Mouse (Mus musculus) hindbrain, embryonic 12.5 days (tissue): Measurements from ENCODE around the gene Asl. TPM values are rescaled to one million over a fixed set of nuclear protein-coding genes. Genes with fewer than 3 reads are reported as not detected.
A peak's percentile ranks its signal among the peaks of the same experiment; 100 is the strongest.

Experiments used
- ATAC-seq: fragments of 200-750 bp; cut with Nextera tagmentation; 2 replicates; pipeline ENCODE4 v1.8.0; 2017; ENCODE audit warnings: moderate TSS enrichment; ENCODE audit not compliant: low FRiP score
- H3K27ac ChIP-seq: fragments of 300-500 bp; sonication (generic); 2 replicates; pipeline ENCODE4 v1.5.1; 2016; ENCODE audit warnings: mild to moderate bottlenecking
- H3K27me3 ChIP-seq: fragments of 300-500 bp; sonication (generic); 2 replicates; pipeline ENCODE4 v1.6.1; 2016; ENCODE audit warnings: mild to moderate bottlenecking
- H3K36me3 ChIP-seq: fragments of 300-500 bp; sonication (generic); 2 replicates; pipeline ENCODE4 v1.6.1; 2016; ENCODE audit warnings: mild to moderate bottlenecking
- H3K4me1 ChIP-seq: fragments of 300-500 bp; sonication (generic); 2 replicates; pipeline ENCODE4 v1.6.1; 2016
- H3K4me2 ChIP-seq: fragments of 300-500 bp; sonication (generic); replicated peaks from 2 replicates; pipeline ENCODE4 v1.6.1; 2016; ENCODE audit warnings: mild to moderate bottlenecking
- H3K4me3 ChIP-seq: fragments of 300-500 bp; sonication (generic); 2 replicates; pipeline ENCODE4 v1.5.1; 2016; ENCODE audit warnings: mild to moderate bottlenecking
- H3K9ac ChIP-seq: fragments of 300-500 bp; sonication (generic); 2 replicates; pipeline ENCODE4 v1.6.1; 2016; ENCODE audit warnings: mild to moderate bottlenecking, moderate library complexity
- H3K9me3 ChIP-seq: fragments of 300-500 bp; sonication (generic); replicated peaks from 2 replicates; pipeline ENCODE4 v1.6.1; 2016; ENCODE audit warnings: mild to moderate bottlenecking
- WGBS: fragments of 180-500 bp; shearing (Covaris S2); methylation state at CpG from one replicate; pipeline ENCODE4 v1.1.7; 2016; 5-methylcytosine and 5-hydroxymethylcytosine counted together
- polyA plus RNA-seq: library from polyadenylated mRNA; unstranded; fragments of >200 nt; fragmentation: Nextera tagmentation; extraction: Ambion mirVana; gene quantifications from 2 replicates; pipeline ENCODE4 v1.2.1, GENCODE M21; 2016

Gene Asl
- polyA plus RNA-seq, 1 experiment from 2014 or later, result 34.7 TPM

DNA sequence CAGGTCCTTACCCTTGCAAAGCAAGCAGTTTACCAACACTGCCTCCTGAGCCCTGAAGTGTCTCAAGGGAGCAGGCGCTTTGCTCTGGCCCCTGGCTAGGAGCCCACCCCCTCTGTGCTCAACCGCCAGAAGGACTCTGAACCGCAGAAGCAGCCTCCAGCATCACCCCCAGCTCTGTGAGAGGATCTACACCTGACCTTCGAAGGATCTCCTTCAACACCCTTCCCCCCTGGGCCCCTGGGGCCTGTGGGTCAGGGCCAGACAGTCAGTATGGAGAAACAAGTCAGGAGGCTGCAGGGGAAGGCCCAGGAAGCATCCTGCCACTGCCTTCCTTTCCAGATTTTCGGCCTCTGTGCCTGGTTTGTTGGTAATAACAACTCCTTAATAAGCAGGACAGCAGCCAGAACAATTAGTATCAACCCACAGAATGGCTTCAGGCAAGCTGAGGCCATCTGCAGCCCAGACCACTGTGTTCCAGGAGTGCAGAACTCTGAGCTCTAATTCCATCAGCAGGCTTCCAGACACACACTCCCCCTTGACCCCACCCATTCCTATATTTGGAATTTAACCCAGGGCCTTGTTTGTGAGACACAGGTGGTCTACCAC lies 7.6 kb downstream of the Asl start:
- no peak overlapping the region for H3K4me3 ChIP-seq
- ATAC-seq, result no peak
- H3K36me3 ChIP-seq, result no peaks in the 10 kb centered on the region
- 66% methylated on average over 5 of the region's 5 CpGs for WGBS
- H3K9me3 ChIP-seq, result no peaks in the 10 kb centered on the region
- H3K4me2 ChIP-seq, result no peak overlapping the region
- H3K27ac ChIP-seq, result no peak overlapping the region
- no peak overlapping the region; the same call in 1 of the 2 replicates for H3K9ac ChIP-seq
- H3K4me1 ChIP-seq, result peaks cover 14% of the 10 kb centered on the region; the same call in 1 of the 2 replicates
- no peaks in the 10 kb centered on the region for H3K27me3 ChIP-seq

DNA sequence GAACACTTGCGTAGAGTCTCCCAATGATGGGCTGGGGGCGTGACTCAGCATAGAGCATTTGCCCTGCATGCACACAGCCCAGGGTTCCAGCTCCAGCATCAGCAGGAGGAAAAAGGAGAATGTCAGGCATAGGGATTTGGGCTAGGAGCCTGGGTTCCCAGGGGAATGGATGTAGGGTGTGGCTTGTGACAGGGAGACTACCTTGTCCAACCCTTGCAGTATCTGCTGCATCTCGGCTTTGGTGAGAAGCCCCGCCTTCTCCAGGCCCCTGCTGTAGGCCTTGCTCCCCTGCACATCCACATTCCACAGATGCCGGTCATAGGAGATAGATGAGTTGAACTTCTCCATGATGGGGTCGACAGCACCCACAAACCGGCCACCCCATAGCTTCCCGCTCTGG lies 9.6 kb downstream of the Asl start:
- peaks cover 8% of the 10 kb centered on the region for H3K36me3 ChIP-seq
- no peak overlapping the region for H3K4me3 ChIP-seq
- ATAC-seq, result no peak
- H3K9ac ChIP-seq, result no peak overlapping the region
- H3K27me3 ChIP-seq, result no peaks in the 10 kb centered on the region
- WGBS, result 73% methylated on average over 8 of the region's 8 CpGs
- no peaks in the 10 kb centered on the region for H3K9me3 ChIP-seq
- no peak overlapping the region for H3K4me2 ChIP-seq
- peaks cover 13% of the 10 kb centered on the region; the same call in 1 of the 2 replicates for H3K4me1 ChIP-seq
- H3K27ac ChIP-seq, result no peak overlapping the region

GRCm38 (mm10) chr5:130015104-130015503 lies 13.9 kb downstream of the Asl start:
- Histone ChIP-seq H3K27me3 (no peaks in the 10 kb centered on the region), H3K9ac (no peak overlapping the region), H3K9me3 (peaks cover 11% of the 10 kb centered on the region), H3K27ac (no peak overlapping the region), H3K36me3 (peaks cover 26% of the 10 kb centered on the region), H3K4me3 (no peak overlapping the region), H3K4me1 (no peaks in the 10 kb centered on the region), H3K4me2 (no peak overlapping the region)
- WGBS, result 98% methylated on average over 3 of the region's 3 CpGs
- no peak for ATAC-seq

DNA sequence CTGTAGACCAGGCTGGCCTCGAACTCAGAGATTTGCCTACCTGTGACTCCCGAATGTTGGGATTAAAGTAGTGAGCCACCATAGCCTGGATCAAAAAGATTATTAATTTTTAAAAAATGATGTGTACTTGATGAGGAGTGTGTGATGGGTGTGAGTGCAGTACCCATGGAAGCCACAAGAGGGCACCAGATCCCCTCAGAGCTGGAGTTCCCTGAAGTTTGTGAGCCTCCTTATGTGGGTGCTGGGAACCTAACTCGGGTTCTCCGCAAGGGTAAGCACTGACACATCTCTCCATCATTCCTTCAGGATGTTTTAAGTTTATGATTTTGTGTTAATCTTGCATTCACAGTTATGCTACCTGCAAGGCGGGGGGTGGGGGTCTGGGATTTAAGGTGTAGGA lies 18.1 kb downstream of the Asl start:
- ATAC-seq, result no peak
- Histone ChIP-seq H3K9ac (no peak overlapping the region), H3K27ac (no peak overlapping the region), H3K4me1 (no peaks in the 10 kb centered on the region), H3K36me3 (peaks cover 27% of the 10 kb centered on the region), H3K4me3 (no peak overlapping the region), H3K27me3 (no peaks in the 10 kb centered on the region), H3K9me3 (peaks cover 11% of the 10 kb centered on the region), H3K4me2 (no peak overlapping the region)
- WGBS, result 96% methylated on average over 5 of the region's 5 CpGs

- no peak for ATAC-seq
- Histone ChIP-seq H3K27ac (no peak overlapping the region), H3K4me1 (no peaks in the 10 kb centered on the region), H3K36me3 (peaks cover 21% of the 10 kb centered on the region), H3K27me3 (no peaks in the 10 kb centered on the region), H3K9me3 (peaks cover 21% of the 10 kb centered on the region), H3K9ac (no peak overlapping the region), H3K4me3 (no peak overlapping the region), H3K4me2 (no peak overlapping the region)
- 96% methylated on average over 4 of the region's 4 CpGs for WGBS
Observed at GRCm38 (mm10) chr5:130009784-130010183, 19.3 kb downstream of the Asl start.

- 79% methylated on average over 6 of the region's 6 CpGs for WGBS
- H3K4me2 ChIP-seq, result no peak overlapping the region
Observed at GRCm38 (mm10) chr5:130008034-130008590, 20.9 kb downstream of the Asl start.

GRCm38 (mm10) chr5:130007344-130007743 lies 21.7 kb downstream of the Asl start:
- 84% methylated on average over 1 of the region's 1 CpGs for WGBS
- H3K27me3 ChIP-seq, result no peaks in the 10 kb centered on the region
- H3K4me2 ChIP-seq, result no peak overlapping the region
- no peak overlapping the region for H3K9ac ChIP-seq
- no peak overlapping the region for H3K27ac ChIP-seq
- peaks cover 24% of the 10 kb centered on the region for H3K9me3 ChIP-seq
- peaks cover 5% of the 10 kb centered on the region; the same call in 1 of the 2 replicates for H3K4me1 ChIP-seq
- no peak overlapping the region for H3K4me3 ChIP-seq
- ATAC-seq, result no peak
- H3K36me3 ChIP-seq, result peaks cover 18% of the 10 kb centered on the region

More at GRCm38 (mm10) chr5:130008034-130008590, 20.9 kb downstream of the Asl start:
- no peak for ATAC-seq
- Histone ChIP-seq H3K36me3 (peaks cover 18% of the 10 kb centered on the region), H3K9me3 (peaks cover 24% of the 10 kb centered on the region), H3K27ac (no peak overlapping the region), H3K4me3 (no peak overlapping the region), H3K27me3 (no peaks in the 10 kb centered on the region), H3K9ac (no peak overlapping the region), H3K4me1 (0 out of 2 replicates have a peak, but pooled peaks cover under 1% of the 10 kb centered on the region)

DNA sequence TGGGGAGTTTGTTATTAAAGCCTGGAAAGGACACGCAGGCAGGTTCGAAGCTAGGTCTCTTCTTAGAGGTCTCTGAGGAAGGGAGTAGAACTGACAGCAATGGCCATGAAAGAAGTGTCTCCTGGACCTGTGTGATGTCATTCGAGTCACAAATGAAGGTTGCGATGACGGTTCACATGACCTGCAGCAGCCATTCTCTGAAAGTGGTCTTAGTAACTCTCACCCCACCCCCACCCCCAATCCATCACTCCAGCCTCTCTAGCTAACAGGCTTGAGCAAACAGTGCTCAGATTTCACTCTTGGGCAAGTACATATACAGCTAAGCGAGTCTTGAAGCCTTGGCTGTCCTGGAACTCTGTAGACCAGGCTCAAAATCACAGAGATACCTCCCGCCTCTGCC lies 25.8 kb downstream of the Asl start:
- H3K9me3 ChIP-seq, result peaks cover 13% of the 10 kb centered on the region
- H3K27ac ChIP-seq, result no peak overlapping the region
- H3K36me3 ChIP-seq, result 0 out of 2 replicates have a peak, but pooled peaks cover 3% of the 10 kb centered on the region
- H3K4me2 ChIP-seq, result peak overlapping the region; percentile 68
- H3K4me1 ChIP-seq, result peaks cover 11% of the 10 kb centered on the region
- no peak for ATAC-seq
- H3K27me3 ChIP-seq, result no peaks in the 10 kb centered on the region
- H3K4me3 ChIP-seq, result 0 out of 2 replicates have a peak overlapping the region, but pooled peaks have one; percentile 55
- 63% methylated on average over 7 of the region's 7 CpGs for WGBS
- 0 out of 2 replicates have a peak overlapping the region, but pooled peaks have one; percentile 65 for H3K9ac ChIP-seq

- peak within 1 kb of the TSS; percentile 55 for H3K4me3 ChIP-seq
- H3K4me1 ChIP-seq, result peaks cover 11% of the 10 kb centered on the region
- H3K27me3 ChIP-seq, result no peaks in the 10 kb centered on the region
- ATAC-seq, result peak; percentile 86
- 1% methylated on average over 39 of the region's 39 CpGs for WGBS
- peak within 1 kb of the TSS; percentile 68 for H3K4me2 ChIP-seq
- peak within 1 kb of the TSS; percentile 37; the same call in 1 of the 2 replicates for H3K27ac ChIP-seq
- H3K36me3 ChIP-seq, result 0 out of 2 replicates have a peak, but pooled peaks cover 3% of the 10 kb centered on the region
- H3K9me3 ChIP-seq, result peaks cover 13% of the 10 kb centered on the region
- H3K9ac ChIP-seq, result peak within 1 kb of the TSS; percentile 65
Observed at GRCm38 (mm10) chr5:130002301-130003146, 26.5 kb downstream of the Asl start, which contains the start of gene Gusb. Gusb (minus strand) TSS chr5:130003049.

DNA sequence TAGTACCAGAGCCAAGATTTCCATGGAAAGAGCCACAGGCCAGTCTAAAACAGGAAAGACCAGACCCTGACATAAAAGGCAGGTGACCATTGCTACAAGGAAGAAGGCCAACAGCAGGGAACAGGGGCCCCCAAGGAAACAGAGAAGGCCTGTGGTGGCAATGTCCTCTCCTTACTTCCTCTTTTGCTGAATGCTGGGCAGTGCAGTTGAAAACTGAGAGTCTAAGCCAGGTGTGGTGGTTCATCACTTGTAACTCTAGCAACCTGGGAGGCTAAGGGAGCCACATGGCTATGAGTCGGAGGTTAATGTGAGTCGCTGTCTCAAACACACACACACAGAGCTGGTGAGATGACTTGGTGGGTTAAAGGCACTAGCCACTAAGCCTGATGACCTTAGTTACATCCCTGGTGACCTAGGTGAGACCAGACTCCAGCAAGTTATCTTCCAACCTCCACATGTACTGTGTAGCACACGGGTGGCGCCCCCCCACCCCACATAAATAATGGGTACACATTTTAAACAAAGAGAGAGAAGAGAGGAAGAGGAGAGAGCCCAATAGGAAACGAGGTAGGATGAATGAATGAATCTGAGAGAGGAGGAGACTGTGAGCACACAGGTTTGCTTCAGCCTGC lies 27.6 kb downstream of the Asl start:
- Histone ChIP-seq H3K4me3 (peak overlapping the region; percentile 55; the same call in 1 of the 2 replicates), H3K27ac (no peak overlapping the region), H3K36me3 (0 out of 2 replicates have a peak, but pooled peaks cover 3% of the 10 kb centered on the region), H3K9me3 (peaks cover 13% of the 10 kb centered on the region), H3K27me3 (no peaks in the 10 kb centered on the region), H3K4me1 (peaks cover 11% of the 10 kb centered on the region), H3K4me2 (peak overlapping the region; percentile 68), H3K9ac (no peak overlapping the region)
- no peak for ATAC-seq
- 73% methylated on average over 5 of the region's 5 CpGs for WGBS

DNA sequence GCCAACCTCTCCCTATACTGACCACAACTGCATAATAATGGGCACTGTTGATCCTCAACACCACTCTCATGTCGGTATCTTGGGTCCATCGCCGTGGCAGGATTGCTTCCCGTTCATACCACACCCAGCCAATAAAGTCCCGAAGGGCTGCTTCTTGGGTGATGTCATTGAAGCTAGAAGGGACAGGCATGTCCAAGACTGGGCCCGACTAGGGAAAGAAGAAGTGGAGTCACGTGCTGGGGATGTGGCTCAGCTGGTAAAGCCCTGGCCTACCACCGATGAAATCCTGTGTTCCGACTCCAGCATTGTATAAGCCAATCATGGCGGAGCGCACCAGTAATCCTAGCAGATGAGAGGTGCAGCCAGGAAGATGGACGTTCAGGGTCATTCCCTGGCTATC lies 28.3 kb downstream of the Asl start:
- WGBS, result 91% methylated on average over 12 of the region's 12 CpGs
- H3K4me2 ChIP-seq, result no peak overlapping the region
- peaks cover 12% of the 10 kb centered on the region for H3K9me3 ChIP-seq
- no peaks in the 10 kb centered on the region for H3K27me3 ChIP-seq
- no peak overlapping the region for H3K4me3 ChIP-seq
- no peak for ATAC-seq
- H3K27ac ChIP-seq, result no peak overlapping the region
- no peak overlapping the region for H3K9ac ChIP-seq
- H3K4me1 ChIP-seq, result peaks cover 11% of the 10 kb centered on the region
- 0 out of 2 replicates have a peak, but pooled peaks cover 3% of the 10 kb centered on the region for H3K36me3 ChIP-seq

GRCm38 (mm10) chr5:129999097-129999496 lies 29.9 kb downstream of the Asl start:
- no peaks in the 10 kb centered on the region for H3K9me3 ChIP-seq
- no peak for ATAC-seq
- WGBS, result 32% methylated on average over 4 of the region's 4 CpGs
- H3K4me2 ChIP-seq, result no peak overlapping the region
- H3K36me3 ChIP-seq, result 0 out of 2 replicates have a peak, but pooled peaks cover 3% of the 10 kb centered on the region
- peaks cover 11% of the 10 kb centered on the region for H3K4me1 ChIP-seq
- H3K27me3 ChIP-seq, result no peaks in the 10 kb centered on the region
- no peak overlapping the region for H3K27ac ChIP-seq
- H3K9ac ChIP-seq, result no peak overlapping the region
- H3K4me3 ChIP-seq, result no peak overlapping the region
